Mouse (Mus musculus): ENCODE measurements around the gene 5730455P16Rik. TPM values are rescaled to one million over a fixed set of nuclear protein-coding genes. Genes with fewer than 3 reads are reported as not detected.
"Not testable (repeated sequence)": the region's sequence is repeated elsewhere in the genome, so short reads cannot be mapped to it uniquely, and the experiment has no call there.

The 5730455P16Rik gene
- polyA plus RNA-seq, 1 experiment from 2014 or later = 30.8 TPM

GRCm38 (mm10) chr11:80391407-80392120 lies 13.7 kb upstream of the 5730455P16Rik start:
- H3K36me3 ChIP-seq = peaks cover 65% of the 10 kb centered on the region
- no peaks in the 10 kb centered on the region for H3K27me3 ChIP-seq
- no peak for ATAC-seq (ENCODE audit: low FRiP score)
- H3K4me3 ChIP-seq = no peak overlapping the region
- no peak overlapping the region for H3K27ac ChIP-seq
- H3K9ac ChIP-seq = no peak overlapping the region
- no peak overlapping the region for H3K4me2 ChIP-seq
- H3K9me3 ChIP-seq = no peaks in the 10 kb centered on the region
- peaks cover 10% of the 10 kb centered on the region for H3K4me1 ChIP-seq (replicated peaks)
- 95% methylated on average over 2 of the region's 2 CpGs for WGBS

DNA sequence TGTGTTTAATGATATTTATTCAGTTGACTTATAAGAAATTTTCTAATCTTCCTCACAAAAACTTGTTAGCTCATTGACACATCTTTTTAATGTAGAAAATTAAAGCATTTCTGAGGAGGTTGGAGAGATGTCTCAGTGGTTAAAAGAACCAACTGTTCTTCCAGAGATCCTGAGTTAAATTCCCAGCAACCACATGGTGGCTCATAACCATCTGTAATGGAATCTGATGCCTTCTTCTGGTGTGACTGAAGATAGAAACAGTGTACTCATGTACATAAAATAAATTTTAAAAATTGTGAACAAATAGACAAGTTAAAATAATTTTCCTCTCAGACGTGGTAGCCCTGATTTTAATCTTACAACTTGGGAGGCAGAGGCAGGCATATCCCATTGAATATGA lies 12.1 kb upstream of the 5730455P16Rik start:
- H3K4me3 ChIP-seq = no peak overlapping the region
- H3K9ac ChIP-seq = no peak overlapping the region
- no peak overlapping the region for H3K27ac ChIP-seq
- no peak overlapping the region for H3K4me2 ChIP-seq
- H3K27me3 ChIP-seq = no peaks in the 10 kb centered on the region
- H3K36me3 ChIP-seq = peaks cover 49% of the 10 kb centered on the region
- ATAC-seq (ENCODE audit: low FRiP score) = no peak
- no peaks in the 10 kb centered on the region for H3K9me3 ChIP-seq
- H3K4me1 ChIP-seq (replicated peaks) = peaks cover 27% of the 10 kb centered on the region
- WGBS = 87% methylated on average over 1 of the region's 1 CpGs

- H3K4me1 ChIP-seq (replicated peaks) = peaks cover 41% of the 10 kb centered on the region
- peak overlapping the region; percentile 98 for H3K4me2 ChIP-seq
- no peaks in the 10 kb centered on the region for H3K9me3 ChIP-seq
- 75% methylated on average over 2 of the region's 2 CpGs for WGBS
- H3K36me3 ChIP-seq = peaks cover 30% of the 10 kb centered on the region
- no peaks in the 10 kb centered on the region for H3K27me3 ChIP-seq
- H3K9ac ChIP-seq = no peak overlapping the region
- H3K4me3 ChIP-seq = peak overlapping the region; percentile 94
- no peak for ATAC-seq (ENCODE audit: low FRiP score)
- H3K27ac ChIP-seq = no peak overlapping the region
Measured at GRCm38 (mm10) chr11:80386790-80387189, 9.0 kb upstream of the 5730455P16Rik start.

- 53% methylated on average over 4 of the region's 4 CpGs for whole genome bisulfite sequencing
- Histone ChIP-seq H3K36me3 (peaks cover 22% of the 10 kb centered on the region), H3K27ac (no peak overlapping the region), H3K27me3 (no peaks in the 10 kb centered on the region), H3K9ac (peak overlapping the region; percentile 80), H3K4me1 (replicated peaks) (peaks cover 41% of the 10 kb centered on the region), H3K4me3 (peak overlapping the region; percentile 94), H3K9me3 (no peaks in the 10 kb centered on the region), H3K4me2 (peak overlapping the region; percentile 98)
- no peak for ATAC-seq (ENCODE audit: low FRiP score)
Measured at GRCm38 (mm10) chr11:80385055-80385454, 7.2 kb upstream of the 5730455P16Rik start.

DNA sequence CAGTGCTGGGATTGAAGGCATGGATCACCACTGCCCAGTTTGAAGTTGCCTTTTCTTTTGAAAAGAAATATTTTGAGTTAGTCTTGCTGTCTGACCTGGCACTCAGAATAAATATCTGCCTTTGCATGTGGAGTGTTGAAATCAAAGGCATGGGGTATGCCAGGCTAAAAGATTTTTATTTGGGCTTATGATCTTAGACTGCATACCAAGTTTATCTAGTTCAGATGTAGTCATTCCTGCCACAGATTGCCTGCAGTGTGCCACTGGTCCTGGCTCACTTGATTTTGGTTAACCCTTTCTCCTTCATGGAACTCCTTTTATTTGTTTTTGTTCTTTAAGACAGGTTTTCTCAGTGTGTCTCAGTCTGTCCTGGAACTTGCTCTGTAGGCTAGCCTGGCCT lies 6.6 kb upstream of the 5730455P16Rik start:
- Histone ChIP-seq H3K27ac (no peak overlapping the region), H3K9ac (peak overlapping the region; percentile 80), H3K27me3 (no peaks in the 10 kb centered on the region), H3K36me3 (peaks cover 19% of the 10 kb centered on the region), H3K4me3 (peak overlapping the region; percentile 94), H3K9me3 (no peaks in the 10 kb centered on the region), H3K4me1 (replicated peaks) (peaks cover 41% of the 10 kb centered on the region), H3K4me2 (peak overlapping the region; percentile 98)
- ATAC-seq (ENCODE audit: low FRiP score) = no peak

DNA sequence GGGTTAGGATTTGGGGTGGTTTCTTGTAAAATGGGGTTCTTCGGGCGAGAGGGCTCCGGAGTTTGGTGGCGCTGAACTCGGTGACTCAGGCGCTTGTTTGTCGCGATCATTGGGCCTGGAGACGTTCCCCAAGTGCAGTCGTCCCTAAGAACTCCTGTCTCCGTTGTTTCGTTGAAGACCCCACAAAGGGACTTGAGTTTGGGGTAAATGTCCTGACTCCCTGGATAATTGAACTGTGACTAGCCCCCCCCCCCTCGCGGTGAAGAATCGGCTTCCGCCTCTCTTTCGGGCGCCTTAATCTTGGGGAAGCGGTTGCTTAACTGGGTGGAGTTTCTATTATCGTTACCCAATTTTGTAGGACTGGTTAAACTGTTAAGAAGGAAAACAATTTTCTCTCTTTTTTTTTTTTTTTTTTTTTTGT lies 5.8 kb upstream of the 5730455P16Rik start:
- WGBS = under 1% methylated on average over 20 of the region's 20 CpGs
- H3K4me2 ChIP-seq = peak overlapping the region; percentile 25; the same call in 1 of the 2 replicates
- peak overlapping the region; percentile 94 for H3K4me3 ChIP-seq
- H3K27ac ChIP-seq = peak overlapping the region; percentile 94
- no peak for ATAC-seq (ENCODE audit: low FRiP score)
- peak overlapping the region; percentile 96 for H3K9ac ChIP-seq
- no peaks in the 10 kb centered on the region for H3K27me3 ChIP-seq
- H3K4me1 ChIP-seq (replicated peaks) = peaks cover 41% of the 10 kb centered on the region
- no peaks in the 10 kb centered on the region for H3K9me3 ChIP-seq
- H3K36me3 ChIP-seq = peaks cover 13% of the 10 kb centered on the region

DNA sequence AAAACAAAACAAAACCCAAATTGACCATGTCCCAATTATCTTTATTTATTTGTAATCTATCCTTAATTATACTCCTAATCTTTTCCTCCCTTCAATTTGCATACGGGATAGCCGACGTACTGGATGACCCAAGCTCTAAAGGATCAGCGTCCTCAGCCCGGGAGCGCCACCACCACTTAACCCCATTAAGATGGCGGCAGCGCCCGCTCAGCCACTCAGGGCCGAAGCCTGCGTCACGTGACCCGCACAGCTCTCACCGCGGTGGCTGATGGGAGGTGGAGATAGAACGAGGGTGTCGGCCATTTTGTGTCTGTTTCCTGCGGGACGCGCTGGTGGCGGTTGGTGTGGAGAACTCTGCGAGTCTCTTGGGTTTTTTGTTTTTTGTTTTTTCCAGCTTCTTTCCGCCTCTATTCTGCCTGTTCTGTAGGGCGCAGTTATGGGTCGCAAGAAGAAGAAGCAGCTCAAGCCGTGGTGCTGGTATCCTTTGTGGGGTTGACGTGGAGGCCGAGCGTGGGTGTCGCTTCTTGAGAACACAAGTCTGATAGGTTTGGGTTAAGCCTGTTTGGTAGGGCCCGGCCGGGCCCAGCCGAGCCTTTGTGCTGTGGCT lies 5.3 kb upstream of the 5730455P16Rik start, which contains the start of gene Zfp207:
Gene Zfp207 (plus strand): TSS at position 261 of the 607 bp plus-strand sequence.
- Histone ChIP-seq H3K27ac (peak within 1 kb of the TSS; percentile 94), H3K4me3 (peak within 1 kb of the TSS; percentile 94), H3K4me2 (peak within 1 kb of the TSS; percentile 98), H3K36me3 (peaks cover 8% of the 10 kb centered on the region), H3K27me3 (no peaks in the 10 kb centered on the region), H3K9me3 (no peaks in the 10 kb centered on the region), H3K4me1 (replicated peaks) (peaks cover 41% of the 10 kb centered on the region), H3K9ac (peak within 1 kb of the TSS; percentile 96)
- WGBS = 0% methylated on average over 33 of the region's 33 CpGs
- ATAC-seq (ENCODE audit: low FRiP score) = peak; percentile 96

- Histone ChIP-seq H3K9ac (peak overlapping the region; percentile 96), H3K27me3 (no peaks in the 10 kb centered on the region), H3K9me3 (no peaks in the 10 kb centered on the region), H3K27ac (peak overlapping the region; percentile 94), H3K4me1 (replicated peaks) (peaks cover 39% of the 10 kb centered on the region), H3K4me3 (peak overlapping the region; percentile 94), H3K36me3 (peaks cover 4% of the 10 kb centered on the region), H3K4me2 (peak overlapping the region; percentile 62)
- peak; percentile 36; the same call in 1 of the 2 replicates for ATAC-seq (ENCODE audit: low FRiP score)
- 8% methylated on average over 12 of the region's 12 CpGs for WGBS
Measured at GRCm38 (mm10) chr11:80382626-80383018, 4.8 kb upstream of the 5730455P16Rik start.

- H3K9ac ChIP-seq; ATAC-seq (ENCODE audit: low FRiP score); H3K27ac ChIP-seq; H3K4me3 ChIP-seq; H3K36me3 ChIP-seq; H3K27me3 ChIP-seq; H3K9me3 ChIP-seq; H3K4me2 ChIP-seq: not testable (repeated sequence)
- WGBS = 96% methylated on average over 7 of the region's 7 CpGs
- H3K4me1 ChIP-seq (replicated peaks) = peaks cover 17% of the 10 kb centered on the region
Measured at GRCm38 (mm10) chr11:80379184-80379583, 1.4 kb upstream of the 5730455P16Rik start.

GRCm38 (mm10) chr11:80378452-80379068 lies 726 bp upstream of the 5730455P16Rik start:
- ATAC-seq (ENCODE audit: low FRiP score) = not testable (repeated sequence)
- 61% methylated on average over 2 of the region's 2 CpGs for WGBS

GRCm38 (mm10) chr11:80376651-80377050 lies 1.2 kb downstream of the 5730455P16Rik start:
- Histone ChIP-seq H3K4me3 (peak overlapping the region; percentile 88; the same call in 1 of the 2 replicates), H3K27me3 (no peaks in the 10 kb centered on the region), H3K4me2 (peak overlapping the region; percentile 83), H3K9me3 (no peaks in the 10 kb centered on the region), H3K9ac (peak overlapping the region; percentile 98; the same call in 1 of the 2 replicates), H3K27ac (no peak overlapping the region), H3K36me3 (peaks cover 30% of the 10 kb centered on the region), H3K4me1 (replicated peaks) (peaks cover 10% of the 10 kb centered on the region)
- 70% methylated on average over 4 of the region's 4 CpGs for WGBS
- ATAC-seq (ENCODE audit: low FRiP score) = no peak

More at GRCm38 (mm10) chr11:80378452-80379068, 726 bp upstream of the 5730455P16Rik start:
- Histone ChIP-seq H3K4me2 (peak overlapping the region; percentile 83), H3K27ac (peak overlapping the region; percentile 95), H3K4me3 (peak overlapping the region; percentile 88), H3K36me3 (peaks cover 13% of the 10 kb centered on the region), H3K4me1 (replicated peaks) (peaks cover 17% of the 10 kb centered on the region), H3K9ac (peak overlapping the region; percentile 98; the same call in 1 of the 2 replicates)
- not testable (repeated sequence) for H3K27me3 ChIP-seq, H3K9me3 ChIP-seq

DNA sequence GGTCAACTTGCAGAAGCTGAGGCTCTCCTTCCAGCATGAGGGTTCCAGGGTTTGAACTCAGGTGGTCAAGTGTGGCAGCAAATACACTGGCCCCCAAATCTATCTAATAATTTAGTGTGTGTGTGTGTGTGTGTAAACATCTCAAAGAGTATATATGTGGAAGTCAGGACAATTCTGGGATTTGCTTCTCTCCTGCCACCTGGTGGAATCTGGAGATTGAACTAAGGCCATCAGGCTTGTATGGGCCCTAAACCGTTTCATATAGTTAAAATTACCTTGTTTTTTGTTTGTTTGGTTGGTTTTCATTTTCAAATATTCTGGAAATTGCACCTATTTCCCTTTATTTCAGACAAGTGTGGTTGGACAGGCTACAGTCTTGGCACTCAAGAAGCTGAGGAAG lies 8.9 kb downstream of the 5730455P16Rik start:
- no peak overlapping the region for H3K4me2 ChIP-seq
- H3K4me3 ChIP-seq = no peak overlapping the region
- no peak overlapping the region for H3K27ac ChIP-seq
- no peaks in the 10 kb centered on the region for H3K4me1 ChIP-seq (replicated peaks)
- 88% methylated on average over 1 of the region's 1 CpGs for WGBS
- no peaks in the 10 kb centered on the region for H3K27me3 ChIP-seq
- H3K36me3 ChIP-seq = peaks cover 69% of the 10 kb centered on the region
- no peak for ATAC-seq (ENCODE audit: low FRiP score)
- H3K9me3 ChIP-seq = no peaks in the 10 kb centered on the region
- H3K9ac ChIP-seq = no peak overlapping the region

All from hindbrain, embryonic 13.5 days (tissue).